Mouse (Mus musculus) left cerebral cortex, postnatal 36 days (tissue): ENCODE measurements around the gene Erbb2. TPM values are rescaled to one million over a fixed set of nuclear protein-coding genes. Genes with fewer than 3 reads are reported as not detected.

Source experiments
- DNase-seq, 2 experiments: peaks; one replicate each; pipeline ENCODE4 v3.0.0; 2021 to 2022; ENCODE audit warnings: low spot score in 2 of 2, mixed read lengths in 1 of 2
- intact Hi-C: fragments of 180-260 bp; cut with DNase I; formaldehyde crosslinking; loops from one replicate; pipeline ENCODE4 v1.15.1; 2025
- total RNA-seq, 2 experiments: library from RNA; stranded (reverse); gene quantifications; 2 replicates each; pipeline ENCODE4 v1.2.3; 2021

Erbb2 gene
- total RNA-seq, 2 experiments from 2014 or later = 1.7 to 2.4 TPM

DNA sequence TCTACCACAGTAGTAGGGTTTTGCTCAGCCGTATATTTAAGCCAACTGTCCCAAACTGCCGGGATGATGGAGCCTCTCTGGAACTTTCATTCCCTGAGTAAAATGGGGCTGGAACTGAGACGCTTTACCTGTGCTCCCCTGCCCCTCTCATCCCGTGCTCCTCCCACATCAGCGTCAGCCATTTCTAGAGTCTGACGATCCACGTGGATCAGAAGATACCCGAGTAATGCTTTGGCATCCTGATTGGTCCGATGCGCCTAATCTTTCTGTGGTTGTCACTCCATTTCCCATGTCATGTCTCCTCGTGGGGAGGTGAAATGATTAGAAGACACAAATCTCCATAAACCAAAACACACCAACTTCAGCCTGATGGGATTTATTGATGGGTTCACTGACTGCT is 62.7 kb downstream of the Erbb2 start:
- no peak for DNase-seq
- intact Hi-C loops = no loop called here

DNA sequence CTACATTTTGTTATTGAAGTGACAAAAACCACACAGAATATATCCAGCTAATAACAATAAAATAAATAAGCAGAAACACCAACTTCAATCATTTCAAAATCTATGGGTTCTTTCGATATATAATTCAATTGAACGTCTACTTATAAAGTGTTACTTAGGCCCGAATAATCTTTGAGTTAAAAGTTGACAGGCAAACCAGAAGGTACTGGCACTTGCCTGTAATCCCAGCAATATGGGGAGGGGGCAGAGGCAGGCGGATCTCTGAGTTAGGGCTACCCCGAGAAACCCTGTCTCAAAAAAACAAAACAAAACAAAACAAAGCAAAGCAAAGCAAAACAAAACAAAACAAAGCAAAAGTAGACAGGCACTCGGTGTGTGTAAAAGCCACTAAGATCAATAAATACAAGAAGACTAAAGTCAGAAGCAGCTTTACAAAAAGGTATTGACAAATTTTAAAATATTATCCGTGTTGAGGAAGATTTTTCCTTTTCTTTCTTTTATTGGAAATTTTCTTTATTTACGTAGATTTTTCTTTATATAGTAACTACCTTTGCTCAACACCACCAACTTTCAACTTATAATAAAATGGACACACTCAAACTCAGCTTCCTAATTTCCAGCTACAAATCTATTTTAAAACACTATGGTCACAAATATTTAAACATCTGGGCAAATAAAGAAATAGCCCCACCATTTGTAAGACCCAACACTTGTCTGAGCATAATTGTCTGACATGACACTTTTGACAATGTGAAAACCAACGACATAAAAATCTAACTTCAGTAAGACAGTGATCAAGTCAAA is 63.6 kb downstream of the Erbb2 start:
- intact Hi-C loops = no loop called here
- no peak for DNase-seq

DNA sequence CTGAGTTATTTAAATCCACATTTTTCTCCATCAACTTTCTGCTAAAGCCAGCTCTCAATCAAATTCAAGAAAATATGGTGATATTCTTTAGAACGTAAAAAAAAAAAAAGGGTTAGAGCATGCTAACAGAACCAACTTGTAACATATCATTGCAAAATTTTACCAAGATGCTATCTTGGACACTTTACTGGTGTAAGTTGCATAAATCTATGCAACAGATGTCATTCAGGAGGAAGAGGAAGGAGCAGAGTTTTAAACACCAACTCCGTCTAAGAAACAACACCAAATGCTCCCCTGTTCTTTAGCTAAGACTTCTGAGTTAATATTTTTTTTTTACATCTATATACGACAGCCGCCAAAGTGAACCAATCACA is 64.2 kb downstream of the Erbb2 start:
- no peak for DNase-seq
- intact Hi-C loops = no loop called here

DNA sequence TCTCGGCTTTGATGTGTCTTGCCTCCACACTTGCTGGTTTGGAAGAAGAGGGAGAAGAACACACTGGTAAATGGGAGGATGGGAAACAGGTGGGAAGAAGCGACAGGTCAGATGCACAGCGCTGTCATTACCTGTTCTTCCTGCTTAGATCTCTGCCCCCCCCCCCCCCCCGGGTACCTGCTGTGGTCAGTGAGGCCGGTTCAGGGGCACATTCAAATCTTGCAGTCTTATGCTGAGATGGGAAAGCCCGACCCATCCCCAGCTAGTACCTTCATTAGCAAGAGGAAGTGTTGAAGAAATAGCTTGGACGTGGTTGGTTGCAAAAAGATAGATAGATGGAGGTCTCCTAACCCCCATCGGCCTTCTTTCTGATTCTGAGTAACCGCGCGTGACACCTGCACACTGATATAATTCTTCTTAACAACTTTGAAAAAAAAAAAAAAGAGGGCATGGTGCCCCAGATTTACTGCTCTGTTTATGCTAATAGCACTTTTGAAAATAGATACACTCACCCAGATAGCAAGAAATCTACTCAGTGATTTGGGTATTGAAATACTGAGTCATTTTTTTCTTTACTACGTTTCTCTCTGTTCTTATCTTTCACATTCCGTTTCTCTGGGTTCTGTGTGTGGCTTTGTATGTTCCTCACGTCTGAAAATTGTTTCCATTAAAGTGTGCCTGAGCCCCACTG is 64.9 kb downstream of the Erbb2 start:
- intact Hi-C loops = no loop called here
- DNase-seq = no peak

DNA sequence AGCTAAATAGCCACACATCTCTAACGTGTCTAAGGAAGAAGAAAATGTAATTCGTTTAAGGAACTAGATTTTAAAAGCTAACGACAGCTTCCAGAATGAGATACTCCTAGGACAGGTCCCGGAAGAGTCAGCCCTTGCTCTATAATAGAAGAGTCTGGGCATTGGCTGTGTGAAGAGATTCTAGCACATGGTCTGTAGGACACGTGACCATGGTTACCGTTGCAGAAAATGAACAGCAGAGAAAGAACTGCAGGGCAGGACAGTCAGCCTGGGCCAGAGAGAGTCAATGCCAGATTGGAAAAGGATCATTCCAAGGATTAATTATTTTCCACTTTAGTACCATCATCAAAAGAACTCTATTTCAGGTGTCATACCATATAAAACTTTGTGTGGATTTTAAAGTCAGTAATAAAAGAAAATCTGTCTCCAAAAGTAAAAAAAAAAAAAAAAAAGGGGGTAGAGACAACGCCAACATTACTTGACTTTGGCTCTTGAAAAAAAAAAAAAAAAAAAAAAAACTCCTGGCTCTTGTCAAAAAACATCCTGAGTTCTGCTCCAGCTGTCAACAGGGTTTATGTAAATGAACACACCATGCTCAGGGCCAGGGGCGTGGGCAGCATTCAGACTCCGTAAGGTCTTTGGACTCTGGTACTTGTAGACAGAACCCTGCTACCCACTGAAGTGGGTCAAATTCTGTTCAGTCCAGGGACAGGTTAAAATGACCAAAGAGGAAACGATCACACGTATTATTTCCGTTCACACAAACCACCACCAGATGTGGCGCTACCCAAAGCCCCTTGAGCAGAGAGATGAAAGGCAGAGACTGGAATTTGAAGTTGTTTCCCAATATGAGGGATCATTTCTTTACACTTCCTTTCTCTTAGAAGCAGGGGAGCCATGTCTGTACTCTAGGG is 67.0 kb downstream of the Erbb2 start:
- DNase-seq = no peak
- intact Hi-C loops = no loop called here

DNA sequence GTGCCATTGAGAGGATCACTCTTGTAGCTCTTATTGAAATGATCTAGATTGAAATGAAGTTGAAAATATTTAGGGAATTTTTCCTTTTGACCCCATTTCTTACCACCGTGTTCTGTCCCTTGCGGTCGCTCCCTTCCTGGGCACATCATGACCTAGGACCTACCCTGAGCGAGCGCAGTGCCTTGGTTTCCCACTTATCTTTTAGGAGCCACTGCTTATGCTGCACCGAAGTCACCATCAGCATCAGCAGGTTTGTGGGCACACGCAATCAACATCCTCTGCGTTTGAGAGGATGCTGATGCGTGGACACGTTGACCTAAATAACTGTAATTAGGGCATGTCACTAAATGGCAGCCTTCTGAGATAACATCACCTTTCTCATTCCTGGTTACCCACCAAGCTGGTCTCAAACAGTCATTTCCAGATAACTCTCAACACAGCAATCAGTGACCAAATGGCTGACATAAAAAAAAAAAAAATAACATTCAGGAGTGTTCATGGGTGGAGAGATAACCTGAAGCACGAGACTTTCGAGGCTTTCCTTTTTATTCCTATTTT is 67.7 kb downstream of the Erbb2 start:
- DNase-seq = no peak
- intact Hi-C loops = no loop called here

DNA sequence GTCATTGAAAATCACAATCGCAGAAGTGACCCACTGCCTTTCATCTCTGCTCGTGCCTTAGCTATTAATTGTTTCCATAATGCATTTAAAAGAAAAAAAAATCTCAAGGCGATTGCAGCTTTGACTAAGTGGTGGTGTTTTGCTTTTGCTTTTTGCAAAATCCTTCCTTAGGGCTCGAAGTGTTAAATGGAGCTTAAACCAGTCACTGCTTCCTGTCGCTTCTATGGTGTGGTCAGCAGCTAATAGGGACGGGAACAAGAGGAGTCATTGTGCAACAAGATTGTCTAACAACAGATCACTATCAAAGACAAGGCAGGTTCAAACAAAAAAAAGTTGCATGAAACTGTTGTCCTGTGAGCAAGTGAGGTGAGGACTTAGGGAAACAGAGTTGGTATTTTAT is 69.0 kb downstream of the Erbb2 start:
- intact Hi-C loops = no loop called here

DNA sequence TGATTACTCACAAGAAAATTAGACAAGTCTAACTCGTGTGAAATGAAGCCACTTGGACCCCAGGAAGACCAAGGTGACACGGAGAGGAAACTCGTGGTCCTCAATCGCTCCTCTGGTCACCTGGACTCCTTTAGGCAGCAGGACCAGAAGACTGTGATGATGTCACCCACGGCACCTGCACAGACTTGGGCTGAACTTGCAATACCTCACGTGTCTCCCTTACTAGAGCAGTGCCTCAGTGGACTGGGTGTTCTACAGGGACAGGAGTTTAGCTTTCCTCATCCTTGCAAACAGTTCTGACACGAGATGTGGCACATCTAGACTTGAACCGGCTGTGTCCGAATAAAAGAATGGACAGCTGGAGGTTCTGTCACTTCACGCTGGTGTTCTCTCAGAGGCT is 69.8 kb downstream of the Erbb2 start:
- no peak for DNase-seq
- intact Hi-C loops = no loop called here

More for the DNA sequence above, 69.0 kb downstream of the Erbb2 start:
- DNase-seq = no peak

DNA sequence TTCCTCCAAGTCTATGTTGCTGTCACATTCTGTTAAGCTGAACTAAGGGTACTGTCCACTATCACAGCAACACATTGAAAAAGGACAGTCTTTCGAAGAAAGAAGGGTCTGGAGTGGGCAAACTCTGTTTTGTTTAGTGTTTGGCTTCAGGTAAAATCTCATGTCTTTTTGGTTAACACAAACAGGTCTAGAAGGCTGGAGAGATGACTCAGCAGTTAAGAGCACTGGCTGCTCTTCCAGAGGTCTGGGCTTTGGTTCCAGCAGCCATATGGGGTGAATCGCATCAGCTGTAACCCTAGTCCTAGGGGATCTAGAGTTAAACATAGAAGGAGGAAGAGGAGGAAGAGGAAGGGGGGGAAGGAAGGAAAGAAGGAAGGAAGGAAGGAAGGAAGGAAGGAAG is 73.5 kb downstream of the Erbb2 start:
- no peak for DNase-seq
- intact Hi-C loops = no loop called here

Other genes starting within 250 kb of the Erbb2 start
- 10 to 100 TPM; 50.4 to 59.8 TPM for gene Med1, start 219.2 kb upstream of the Erbb2 start, total RNA-seq
- 10 to 100 TPM; 34.4 to 44.4 TPM for gene Cdk12, start 209.4 kb upstream of the Erbb2 start, total RNA-seq
- gene Neurod2, start 82.8 kb upstream of the Erbb2 start, total RNA-seq = 10 to 100 TPM; 65.2 to 77.3 TPM
- 100 to 1,000 TPM; 225 to 274 TPM for gene Ppp1r1b, start 64.1 kb upstream of the Erbb2 start, total RNA-seq
- 10 to 100 TPM; 35.9 to 39.3 TPM for gene Stard3, start 54.1 kb upstream of the Erbb2 start, total RNA-seq
- gene Tcap, start 28.7 kb upstream of the Erbb2 start, total RNA-seq = 10 to 100 TPM; 11.8 to 14.4 TPM
- under 1 TPM; 0.34 to 0.47 TPM for gene Pnmt, start 26.0 kb upstream of the Erbb2 start, total RNA-seq
- gene Pgap3, start 12.0 kb upstream of the Erbb2 start, total RNA-seq = 10 to 100 TPM in 1 of 2 experiments, 1 to 10 TPM in 1; 9.9 to 10.9 TPM
- gene Mien1, start 26.5 kb downstream of the Erbb2 start, total RNA-seq = 100 to 1,000 TPM; 100 to 126 TPM
- 1 to 10 TPM; 2.8 to 2.9 TPM for gene Grb7, start 33.9 kb downstream of the Erbb2 start, total RNA-seq
- gene Ikzf3, start 133.6 kb downstream of the Erbb2 start, total RNA-seq = not detected
- under 1 TPM in 1 of 2 experiments, not detected in 1; 0.20 TPM for gene Zpbp2, start 138.6 kb downstream of the Erbb2 start, total RNA-seq
- 10 to 100 TPM; 46.5 to 47.8 TPM for gene Ormdl3, start 174.9 kb downstream of the Erbb2 start, total RNA-seq
- gene Lrrc3c, start 185.8 kb downstream of the Erbb2 start, total RNA-seq = not detected
- gene Gm12355, start 213.2 kb downstream of the Erbb2 start, total RNA-seq = 10 to 100 TPM in 1 of 2 experiments, 1 to 10 TPM in 1; 9.4 to 10.6 TPM
- not detected for gene Gsdma3, start 213.9 kb downstream of the Erbb2 start, total RNA-seq
- gene Gsdma2, start 234.3 kb downstream of the Erbb2 start, total RNA-seq = not detected